Mouse (Mus musculus): ENCODE measurements at regions not wholly inside any gene's neighbourhood (a gene's known extent, or its start where the extent isn't known, plus 50 kb on each side); places are given as distances from the start of the nearest gene placed in this dataset.

GRCm38 (mm10) chr16:24296790-24297189, 96.5 kb upstream of the Lpp start:
- H3K4me2 ChIP-seq (replicated peaks; ENCODE audit: low read depth) = no peak overlapping the region
- no peak for DNase-seq (ENCODE audit: low spot score)
- no peak for ATAC-seq (ENCODE audit: low FRiP score, low TSS enrichment)
- 47% methylated on average over 3 of the region's 3 CpGs for WGBS
- TF ChIP-seq CTCF (IDR thresholded peaks at IDR 0.05; ENCODE audit: low read depth) (no peak), EP300 (optimal IDR thresholded peaks at IDR 0.05) (no peak)
- H3K4me3 ChIP-seq (ENCODE audit: low read depth, low read length) = no peak overlapping the region
- no peak overlapping the region for H3K27ac ChIP-seq (replicated peaks)
- H3K9ac ChIP-seq (ENCODE audit: low read length) = no peak overlapping the region
- H3K27me3 ChIP-seq (ENCODE audit: control insufficient read depth, insufficient read depth, low read length) = no peaks in the 10 kb centered on the region
- H3K9me3 ChIP-seq (ENCODE audit: control insufficient read depth, low read length) = no peaks in the 10 kb centered on the region
- H3K36me3 ChIP-seq (ENCODE audit: control insufficient read depth, insufficient read depth, low read length) = no peaks in the 10 kb centered on the region
- no peaks in the 10 kb centered on the region for H3K4me1 ChIP-seq (replicated peaks; ENCODE audit: control insufficient read depth, insufficient read depth)

- Histone ChIP-seq H3K4me3 (ENCODE audit: low read depth, low read length) (no peak overlapping the region), H3K9ac (ENCODE audit: low read length) (no peak overlapping the region), H3K36me3 (ENCODE audit: control insufficient read depth, insufficient read depth, low read length) (no peaks in the 10 kb centered on the region), H3K27me3 (ENCODE audit: control insufficient read depth, insufficient read depth, low read length) (no peaks in the 10 kb centered on the region), H3K9me3 (ENCODE audit: control insufficient read depth, low read length) (no peaks in the 10 kb centered on the region), H3K4me2 (replicated peaks; ENCODE audit: low read depth) (no peak overlapping the region), H3K27ac (replicated peaks) (no peak overlapping the region), H3K4me1 (replicated peaks; ENCODE audit: control insufficient read depth, insufficient read depth) (no peaks in the 10 kb centered on the region)
- 66% methylated on average over 7 of the region's 7 CpGs for WGBS
- no peak for ATAC-seq (ENCODE audit: low FRiP score, low TSS enrichment)
- no peak for TF ChIP-seq EP300 (optimal IDR thresholded peaks at IDR 0.05)
- TF ChIP-seq CTCF (IDR thresholded peaks at IDR 0.05; ENCODE audit: low read depth) = no peak
- no peak for DNase-seq (ENCODE audit: low spot score)
These were observed 97.5 kb upstream of the Lpp start for GRCm38 (mm10) chr16:24295626-24296440.

DNA sequence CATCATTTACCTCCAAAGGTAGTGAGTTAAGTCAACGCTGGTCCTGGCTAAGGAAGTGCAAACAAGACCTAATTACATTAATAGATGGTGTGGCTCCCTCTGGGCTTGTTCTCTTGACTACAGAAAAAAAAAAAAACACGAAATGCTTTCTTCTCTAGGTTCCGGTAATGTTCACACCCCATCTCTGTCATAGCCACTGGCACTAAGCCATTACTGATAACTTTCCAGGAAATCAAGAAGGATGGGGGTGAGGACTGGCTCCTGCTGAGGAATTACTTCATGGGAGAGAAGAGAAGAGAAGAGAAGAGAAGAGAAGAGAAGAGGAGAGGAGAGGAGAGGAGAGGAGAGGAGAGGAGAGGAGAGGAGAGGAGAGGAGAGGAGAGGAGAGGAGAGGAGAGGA, 109.1 kb upstream of the Lpp start:
- H3K4me2 ChIP-seq (replicated peaks; ENCODE audit: low read depth) = no peak overlapping the region
- no peaks in the 10 kb centered on the region for H3K27me3 ChIP-seq (ENCODE audit: control insufficient read depth, insufficient read depth, low read length)
- no peak for TF ChIP-seq EP300 (optimal IDR thresholded peaks at IDR 0.05)
- TF ChIP-seq CTCF (IDR thresholded peaks at IDR 0.05; ENCODE audit: low read depth) = no peak
- H3K4me1 ChIP-seq (replicated peaks; ENCODE audit: control insufficient read depth, insufficient read depth) = no peaks in the 10 kb centered on the region
- H3K9ac ChIP-seq (ENCODE audit: low read length) = no peak overlapping the region
- H3K4me3 ChIP-seq (ENCODE audit: low read depth, low read length) = no peak overlapping the region
- DNase-seq (ENCODE audit: low spot score) (peak; percentile 35), ATAC-seq (ENCODE audit: low FRiP score, low TSS enrichment) (peak; percentile 57; the same call in 1 of the 2 replicates)
- no peak overlapping the region for H3K27ac ChIP-seq (replicated peaks)
- no peaks in the 10 kb centered on the region for H3K9me3 ChIP-seq (ENCODE audit: control insufficient read depth, low read length)
- H3K36me3 ChIP-seq (ENCODE audit: control insufficient read depth, insufficient read depth, low read length) = no peaks in the 10 kb centered on the region
- 40% methylated on average over 3 of the region's 3 CpGs for WGBS

DNA sequence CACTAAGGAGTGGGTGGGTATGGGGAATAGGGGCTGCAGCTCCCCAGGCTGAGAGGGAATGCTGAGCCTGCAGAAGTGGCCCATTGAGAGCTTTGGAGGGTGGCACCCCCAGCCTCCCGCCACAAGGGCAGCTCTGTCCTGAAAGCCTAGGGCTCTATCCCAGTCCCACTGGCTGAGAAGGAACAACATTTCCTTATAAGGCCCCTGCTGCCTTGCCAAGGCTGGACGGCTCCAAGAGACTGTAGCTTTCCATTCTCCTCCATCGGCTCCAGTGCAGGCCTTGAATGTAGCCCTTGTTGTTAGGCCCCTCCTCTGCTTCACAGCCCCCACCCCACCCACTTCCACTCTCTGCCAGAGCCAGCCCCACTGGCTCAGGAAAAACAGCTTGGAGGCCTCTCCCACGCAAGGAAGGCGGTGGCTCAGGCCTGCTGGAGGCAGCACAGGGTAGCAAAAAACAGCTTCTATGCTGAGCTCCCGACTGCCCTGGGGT, 111.1 kb upstream of the Lpp start:
- Histone ChIP-seq H3K4me2 (replicated peaks; ENCODE audit: low read depth) (no peak overlapping the region), H3K4me3 (ENCODE audit: low read depth, low read length) (no peak overlapping the region), H3K9ac (ENCODE audit: low read length) (no peak overlapping the region), H3K27ac (replicated peaks) (peak overlapping the region; percentile 83), H3K4me1 (replicated peaks; ENCODE audit: control insufficient read depth, insufficient read depth) (no peaks in the 10 kb centered on the region), H3K9me3 (ENCODE audit: control insufficient read depth, low read length) (no peaks in the 10 kb centered on the region), H3K27me3 (ENCODE audit: control insufficient read depth, insufficient read depth, low read length) (no peaks in the 10 kb centered on the region), H3K36me3 (ENCODE audit: control insufficient read depth, insufficient read depth, low read length) (no peaks in the 10 kb centered on the region)
- peak; percentile 77 for DNase-seq (ENCODE audit: low spot score)
- TF ChIP-seq EP300 (optimal IDR thresholded peaks at IDR 0.05) (no peak), CTCF (IDR thresholded peaks at IDR 0.05; ENCODE audit: low read depth) (peak; percentile 74)
- peak; percentile 96 for ATAC-seq (ENCODE audit: low FRiP score, low TSS enrichment)
- WGBS = 6% methylated on average over 6 of the region's 6 CpGs

DNA sequence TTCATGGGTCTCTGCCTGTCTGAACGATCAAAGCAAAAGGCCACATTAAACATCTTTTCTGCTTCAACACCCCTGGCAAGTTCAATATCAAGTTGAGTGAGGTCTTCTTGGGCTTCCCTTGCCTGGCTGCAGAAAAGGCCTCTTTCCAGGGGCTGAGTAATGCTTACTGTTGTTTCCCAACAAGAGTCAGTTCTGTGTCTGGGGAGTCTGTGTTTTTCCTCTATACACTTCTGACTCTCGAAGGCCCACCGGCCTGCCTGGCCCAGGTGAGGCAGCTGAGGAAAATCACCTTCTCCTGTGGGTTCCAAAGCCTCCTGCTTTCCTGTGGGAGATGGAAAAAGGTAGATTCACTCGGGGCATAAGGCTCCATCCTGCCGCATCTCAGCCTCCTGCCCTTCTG, 111.7 kb upstream of the Lpp start:
- H3K9me3 ChIP-seq (ENCODE audit: control insufficient read depth, low read length) = no peaks in the 10 kb centered on the region
- 65% methylated on average over 5 of the region's 5 CpGs for WGBS
- no peak for ATAC-seq (ENCODE audit: low FRiP score, low TSS enrichment)
- no peak overlapping the region for H3K4me3 ChIP-seq (ENCODE audit: low read depth, low read length)
- no peaks in the 10 kb centered on the region for H3K4me1 ChIP-seq (replicated peaks; ENCODE audit: control insufficient read depth, insufficient read depth)
- H3K4me2 ChIP-seq (replicated peaks; ENCODE audit: low read depth) = no peak overlapping the region
- 0 out of 2 replicates have a peak overlapping the region, but pooled peaks have one; percentile 27 for H3K9ac ChIP-seq (ENCODE audit: low read length)
- TF ChIP-seq CTCF (IDR thresholded peaks at IDR 0.05; ENCODE audit: low read depth) = no peak
- TF ChIP-seq EP300 (optimal IDR thresholded peaks at IDR 0.05) = no peak
- H3K27ac ChIP-seq (replicated peaks) = peak overlapping the region; percentile 83
- no peaks in the 10 kb centered on the region for H3K36me3 ChIP-seq (ENCODE audit: control insufficient read depth, insufficient read depth, low read length)
- no peak for DNase-seq (ENCODE audit: low spot score)
- no peaks in the 10 kb centered on the region for H3K27me3 ChIP-seq (ENCODE audit: control insufficient read depth, insufficient read depth, low read length)

DNA sequence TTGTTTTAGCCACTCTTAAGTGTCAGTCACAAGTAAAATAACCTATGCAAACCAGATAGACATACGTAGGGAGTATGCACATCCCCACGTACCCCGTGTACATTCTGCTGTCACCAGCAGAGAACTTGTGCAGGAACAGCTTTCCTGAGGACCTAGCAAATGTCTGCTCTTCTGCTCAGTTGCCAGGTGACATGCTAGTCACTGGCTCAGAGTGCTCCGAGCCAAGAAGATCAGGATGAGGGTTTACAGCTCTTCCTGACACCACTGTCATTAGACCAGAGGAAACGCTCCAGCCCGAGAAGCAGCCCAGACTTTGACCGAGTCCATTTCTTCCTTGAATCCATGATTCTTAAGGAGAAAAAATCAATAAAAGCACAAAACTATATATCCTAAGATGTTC, 115.5 kb upstream of the Lpp start:
- H3K4me1 ChIP-seq (replicated peaks; ENCODE audit: control insufficient read depth, insufficient read depth) = no peaks in the 10 kb centered on the region
- H3K9ac ChIP-seq (ENCODE audit: low read length) = no peak overlapping the region
- WGBS = 85% methylated on average over 7 of the region's 7 CpGs
- H3K36me3 ChIP-seq (ENCODE audit: control insufficient read depth, insufficient read depth, low read length) = no peaks in the 10 kb centered on the region
- TF ChIP-seq EP300 (optimal IDR thresholded peaks at IDR 0.05) (no peak), CTCF (IDR thresholded peaks at IDR 0.05; ENCODE audit: low read depth) (no peak)
- no peaks in the 10 kb centered on the region for H3K9me3 ChIP-seq (ENCODE audit: control insufficient read depth, low read length)
- H3K27ac ChIP-seq (replicated peaks) = no peak overlapping the region
- H3K27me3 ChIP-seq (ENCODE audit: control insufficient read depth, insufficient read depth, low read length) = no peaks in the 10 kb centered on the region
- no peak overlapping the region for H3K4me2 ChIP-seq (replicated peaks; ENCODE audit: low read depth)
- DNase-seq (ENCODE audit: low spot score) (no peak), ATAC-seq (ENCODE audit: low FRiP score, low TSS enrichment) (no peak)
- H3K4me3 ChIP-seq (ENCODE audit: low read depth, low read length) = no peak overlapping the region

Data from stomach, postnatal 0 days (tissue).